Mouse (Mus musculus) bone marrow, adult 2 months (tissue): ENCODE measurements around the gene Tns3.

ENCODE experiments used
- CTCF ChIP-seq: fragments of 200-500 bp; IDR thresholded peaks from 2 replicates; pipeline ENCODE4 v1.5.1; 2011; ENCODE audit warnings: low read length, control low read depth; ENCODE audit not compliant: control insufficient read depth, insufficient read depth
- POLR2A ChIP-seq: fragments of 200-500 bp; IDR thresholded peaks from 2 replicates; pipeline ENCODE4 v1.6.1; 2011; ENCODE audit warnings: low read depth, mild to moderate bottlenecking, control low read depth, low read length, borderline replicate concordance; ENCODE audit not compliant: control insufficient read depth

DNA sequence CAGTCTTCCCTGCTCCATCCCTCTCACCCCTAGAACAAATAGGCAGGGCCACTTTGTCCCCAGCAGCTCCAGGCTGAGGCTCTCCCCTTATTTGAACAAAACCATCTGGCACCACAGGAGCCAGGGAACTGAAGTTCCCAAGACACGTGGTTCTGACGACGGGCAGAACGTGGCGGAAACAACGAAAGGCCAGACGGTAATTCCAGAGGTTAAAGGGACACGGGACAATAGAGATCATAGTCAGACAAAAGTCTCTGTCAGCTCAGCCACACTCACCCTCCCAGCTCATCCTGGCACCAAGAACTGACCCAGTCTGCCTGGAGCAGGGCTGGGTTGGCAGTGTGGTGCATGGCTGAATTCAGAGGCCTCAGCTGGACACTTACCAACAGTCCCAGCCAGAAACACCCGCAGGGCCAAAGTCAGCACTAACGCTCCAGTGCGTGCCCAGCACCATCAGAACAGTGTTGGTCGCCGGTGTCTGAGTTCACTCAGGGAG lies 10.5 kb downstream of the Tns3 start:
- TF ChIP-seq POLR2A (no peak), CTCF (no peak)
